Mouse (Mus musculus): ENCODE results near the gene Gprasp1. TPM values are rescaled to one million over a fixed set of nuclear protein-coding genes. Genes with fewer than 3 reads are reported as not detected.
A peak's percentile ranks its signal among the peaks of the same experiment; 100 is the strongest.
"Not testable (repeated sequence)": the region's sequence is repeated elsewhere in the genome, so short reads cannot be mapped to it uniquely, and the experiment has no call there.

Gene Gprasp1
- 42.1 and 46.6 TPM in 2 replicates for total RNA-seq (2017)

DNA sequence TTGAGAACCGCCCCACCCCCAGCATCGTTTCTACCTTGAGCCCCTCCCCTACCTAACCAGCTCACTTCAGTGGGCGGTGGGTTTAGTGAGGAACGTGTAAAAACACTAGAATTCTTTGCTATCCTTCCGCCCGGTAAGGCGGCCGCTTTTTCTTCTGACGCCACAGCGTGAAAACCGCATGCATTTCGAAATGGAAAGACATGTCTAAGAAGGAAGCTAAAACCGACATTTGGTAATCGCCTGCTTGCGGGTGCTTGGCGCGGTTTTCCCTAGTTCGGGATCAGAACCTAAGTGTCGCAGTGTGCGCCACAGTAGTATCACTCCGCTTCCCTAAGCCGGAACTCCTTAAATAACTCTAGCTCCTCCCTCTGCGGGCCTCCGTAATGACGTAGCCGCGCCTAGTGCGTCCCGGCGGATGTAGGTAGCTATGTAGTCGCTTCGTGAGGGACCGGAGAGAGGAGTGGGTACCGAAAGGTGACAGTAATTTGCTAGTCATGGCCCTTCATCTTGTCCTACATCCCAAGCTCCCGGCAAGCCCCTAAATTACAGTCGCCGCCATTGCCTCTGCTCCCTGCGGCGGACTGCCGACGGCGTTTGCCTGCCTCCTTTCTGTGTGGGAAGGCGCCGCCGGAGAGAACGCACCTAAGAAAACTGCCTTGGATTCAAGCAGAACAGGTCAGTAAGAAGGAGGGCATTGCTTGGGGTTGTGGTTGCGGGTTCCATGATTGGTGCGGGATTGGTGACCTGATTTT lies at the start of gene Gprasp1, which contains the start of gene Armcx5:
Gene Gprasp1 (plus strand): TSS at position 430 of the 752 bp plus-strand sequence.
Gene Armcx5 (plus strand): TSS at position 430 of the 752 bp plus-strand sequence.
- peak; percentile 99 for ATAC-seq (ENCODE audit: extremely low read depth, insufficient number of reproducible peaks, low FRiP score, poor library complexity, severe bottlenecking)

- ATAC-seq (ENCODE audit: extremely low read depth, insufficient number of reproducible peaks, low FRiP score, poor library complexity, severe bottlenecking) = no peak
Observed at GRCm38 (mm10) chrX:135693633-135694032, 48.9 kb upstream of the Gprasp1 start, which contains the start of gene Tcp11x2. Gene Tcp11x2 (minus strand): TSS chrX:135693790.

DNA sequence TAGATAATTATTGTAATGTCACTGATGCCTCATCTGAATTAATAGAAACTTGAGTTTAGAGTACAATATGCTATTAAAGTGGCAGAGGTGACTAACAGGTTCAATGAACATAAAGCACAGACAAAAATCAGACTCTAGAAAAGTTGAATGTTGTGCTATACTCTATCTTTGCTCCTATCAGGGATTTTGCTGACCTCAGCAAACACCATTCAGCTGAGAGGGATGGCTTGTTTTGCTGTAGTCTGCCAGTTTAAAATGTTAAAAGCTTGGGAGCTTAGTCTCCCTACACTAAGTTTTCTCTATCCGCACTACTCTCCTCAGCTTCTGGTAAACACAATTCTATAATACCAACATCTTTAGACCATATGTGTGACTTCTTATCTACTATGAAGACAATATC lies 39.4 kb upstream of the Gprasp1 start:
- ATAC-seq (ENCODE audit: extremely low read depth, insufficient number of reproducible peaks, low FRiP score, poor library complexity, severe bottlenecking) = no peak

GRCm38 (mm10) chrX:135704349-135704748 lies 38.2 kb upstream of the Gprasp1 start:
- ATAC-seq (ENCODE audit: extremely low read depth, insufficient number of reproducible peaks, low FRiP score, poor library complexity, severe bottlenecking) = no peak

DNA sequence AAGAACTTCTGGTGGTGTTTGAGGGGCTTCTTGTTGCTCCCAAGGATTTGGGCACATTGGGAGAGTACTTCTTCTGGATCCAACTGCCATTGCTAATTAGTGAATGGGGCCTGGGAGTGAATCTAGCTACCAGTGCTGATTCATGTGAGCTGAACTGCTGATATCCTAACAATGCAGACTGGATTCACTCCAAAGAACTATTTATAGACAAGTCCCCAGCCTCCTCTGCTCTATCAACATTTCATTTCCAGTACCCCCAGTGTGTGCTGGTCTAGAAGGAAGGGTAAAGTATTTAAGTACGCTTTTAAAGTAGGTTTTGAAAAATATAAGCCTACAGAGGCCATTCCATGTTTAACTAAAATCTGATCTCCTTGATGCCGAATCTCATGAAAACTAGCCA lies 29.7 kb upstream of the Gprasp1 start:
- ATAC-seq (ENCODE audit: extremely low read depth, insufficient number of reproducible peaks, low FRiP score, poor library complexity, severe bottlenecking) = no peak

GRCm38 (mm10) chrX:135725161-135725560 lies 17.4 kb upstream of the Gprasp1 start, which contains the start of gene Tmsb15a:
Gene Tmsb15a (minus strand): TSS chrX:135725261.
- no peak for ATAC-seq (ENCODE audit: extremely low read depth, insufficient number of reproducible peaks, low FRiP score, poor library complexity, severe bottlenecking)

- peak; percentile 59 for ATAC-seq (ENCODE audit: extremely low read depth, insufficient number of reproducible peaks, low FRiP score, poor library complexity, severe bottlenecking)
Observed at GRCm38 (mm10) chrX:135738730-135739520, 3.6 kb upstream of the Gprasp1 start.

DNA sequence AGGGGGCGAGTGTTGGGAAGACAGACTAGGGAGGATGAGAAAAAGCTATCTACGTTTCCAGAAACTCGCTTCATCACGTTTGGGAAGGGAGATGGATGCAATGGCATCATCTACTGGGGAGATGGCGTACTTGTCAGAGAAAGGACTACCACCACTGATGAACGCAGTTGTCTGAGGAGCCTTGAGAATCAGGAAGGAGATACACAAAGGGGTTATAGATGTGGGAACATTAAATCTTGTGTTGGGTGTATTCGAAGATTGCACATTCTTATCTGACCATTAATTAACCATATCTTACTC lies 473 bp downstream of the Gprasp1 start:
- ATAC-seq (ENCODE audit: extremely low read depth, insufficient number of reproducible peaks, low FRiP score, poor library complexity, severe bottlenecking) = no peak

DNA sequence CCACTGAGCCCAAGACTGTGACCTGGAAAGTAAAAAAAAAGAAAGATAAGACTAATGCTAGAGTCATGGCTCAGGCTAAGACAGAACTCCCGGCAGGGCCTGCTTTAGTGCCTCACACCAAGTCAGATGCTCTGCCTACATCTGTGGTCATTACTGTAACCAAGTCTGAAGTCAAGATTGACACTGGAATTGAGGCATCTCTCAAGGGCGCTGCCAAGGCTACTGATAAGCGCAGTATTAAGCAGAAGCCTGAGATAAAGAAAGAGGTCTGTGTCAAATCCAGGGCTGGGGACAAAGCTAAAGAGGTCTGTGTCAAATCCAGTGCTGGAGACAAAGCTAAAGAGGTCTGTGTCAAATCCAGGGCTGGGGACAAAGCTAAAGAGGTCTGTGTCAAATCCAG lies 2.8 kb downstream of the Gprasp1 start:
- not testable (repeated sequence) for ATAC-seq (ENCODE audit: extremely low read depth, insufficient number of reproducible peaks, low FRiP score, poor library complexity, severe bottlenecking)

DNA sequence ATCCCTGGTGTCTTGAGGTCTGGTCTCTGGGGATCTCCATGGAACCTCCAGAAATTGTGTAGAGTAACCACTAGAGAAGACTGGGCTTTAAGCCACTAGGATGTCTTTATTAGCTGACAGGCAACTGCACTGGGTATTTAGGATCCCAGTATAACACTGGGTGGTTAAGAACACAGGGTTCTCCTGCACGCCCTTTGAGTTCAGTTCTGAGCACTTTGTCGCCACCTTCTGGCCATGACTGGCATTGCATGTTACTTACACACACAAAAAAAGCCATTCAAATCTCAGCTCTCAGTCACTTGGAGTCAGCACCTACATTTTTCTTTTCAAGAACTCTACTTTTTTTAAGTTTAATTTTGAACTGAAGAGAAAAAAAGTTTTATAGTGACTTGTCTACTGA lies 10.3 kb downstream of the Gprasp1 start:
- ATAC-seq (ENCODE audit: extremely low read depth, insufficient number of reproducible peaks, low FRiP score, poor library complexity, severe bottlenecking) = peak; percentile 80

GRCm38 (mm10) chrX:135761707-135762106 lies 19.2 kb downstream of the Gprasp1 start:
- no peak for ATAC-seq (ENCODE audit: extremely low read depth, insufficient number of reproducible peaks, low FRiP score, poor library complexity, severe bottlenecking)

DNA sequence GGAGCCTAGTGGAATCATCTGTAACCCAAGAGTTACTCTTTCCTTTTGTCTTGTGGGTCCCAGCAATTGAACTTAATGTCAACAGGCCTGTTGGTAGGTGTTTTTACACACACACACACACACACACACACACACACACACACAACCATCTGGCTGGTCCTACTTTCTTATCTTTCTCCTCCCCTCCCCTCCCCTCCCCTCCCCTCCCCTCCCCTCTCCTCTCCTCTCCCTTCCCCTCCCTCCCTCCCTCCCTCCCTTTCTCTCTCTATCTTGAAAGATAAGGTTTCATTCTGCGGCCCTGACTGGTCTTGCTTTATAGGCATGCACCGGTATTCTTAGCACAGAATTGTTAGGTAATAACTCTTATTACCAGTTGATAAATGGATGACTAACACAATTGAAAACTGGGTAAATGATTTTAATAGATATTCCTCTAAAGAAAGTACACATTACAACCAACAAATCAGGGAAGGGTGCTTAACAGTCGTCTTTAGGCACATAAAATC lies 25.6 kb downstream of the Gprasp1 start:
- ATAC-seq (ENCODE audit: extremely low read depth, insufficient number of reproducible peaks, low FRiP score, poor library complexity, severe bottlenecking) = no peak

GRCm38 (mm10) chrX:135768565-135768964 lies 26.0 kb downstream of the Gprasp1 start:
- no peak for ATAC-seq (ENCODE audit: extremely low read depth, insufficient number of reproducible peaks, low FRiP score, poor library complexity, severe bottlenecking)

- ATAC-seq (ENCODE audit: extremely low read depth, insufficient number of reproducible peaks, low FRiP score, poor library complexity, severe bottlenecking) = no peak
Observed at GRCm38 (mm10) chrX:135791536-135791935, 49.0 kb downstream of the Gprasp1 start.

- no peak for ATAC-seq (ENCODE audit: extremely low read depth, insufficient number of reproducible peaks, low FRiP score, poor library complexity, severe bottlenecking)
Observed at GRCm38 (mm10) chrX:135792326-135792725, 49.8 kb downstream of the Gprasp1 start.

DNA sequence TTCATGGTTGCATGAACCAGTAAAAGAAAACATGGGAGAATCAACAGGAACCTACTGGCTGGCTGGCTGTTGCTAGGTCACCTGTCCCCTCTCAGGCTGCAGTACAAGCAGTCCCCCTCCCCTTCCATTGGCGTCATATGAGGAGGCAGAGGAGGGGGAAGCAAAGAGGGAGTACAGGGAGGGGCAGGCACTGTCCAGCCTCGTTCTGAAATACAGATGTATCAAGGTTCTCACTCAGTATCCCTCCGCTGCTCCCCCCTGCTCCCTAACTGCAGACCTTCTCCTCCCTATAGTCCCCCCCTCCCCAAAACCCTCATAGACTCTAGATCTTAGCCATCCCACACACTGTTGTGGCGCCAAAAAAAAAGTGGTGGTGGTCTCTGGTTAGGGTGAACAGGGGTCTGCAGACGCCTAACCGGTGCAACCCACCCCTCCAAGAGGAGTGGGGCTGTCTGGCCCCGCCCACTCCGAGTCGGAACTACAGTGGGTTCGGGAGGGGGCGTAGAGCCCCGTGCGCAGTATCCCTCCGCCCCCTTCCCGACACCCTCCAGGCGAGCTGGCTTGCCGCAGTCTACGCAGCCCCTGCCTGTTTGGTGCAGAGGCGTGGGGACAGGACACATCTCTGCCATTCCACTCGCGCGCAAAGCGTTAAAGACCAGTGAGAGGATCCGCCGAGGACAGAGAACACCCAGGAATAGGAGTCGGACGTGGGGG lies 53.2 kb downstream of the Gprasp1 start:
- peak; percentile 33; the same call in 1 of the 2 replicates for ATAC-seq (ENCODE audit: extremely low read depth, insufficient number of reproducible peaks, low FRiP score, poor library complexity, severe bottlenecking)

DNA sequence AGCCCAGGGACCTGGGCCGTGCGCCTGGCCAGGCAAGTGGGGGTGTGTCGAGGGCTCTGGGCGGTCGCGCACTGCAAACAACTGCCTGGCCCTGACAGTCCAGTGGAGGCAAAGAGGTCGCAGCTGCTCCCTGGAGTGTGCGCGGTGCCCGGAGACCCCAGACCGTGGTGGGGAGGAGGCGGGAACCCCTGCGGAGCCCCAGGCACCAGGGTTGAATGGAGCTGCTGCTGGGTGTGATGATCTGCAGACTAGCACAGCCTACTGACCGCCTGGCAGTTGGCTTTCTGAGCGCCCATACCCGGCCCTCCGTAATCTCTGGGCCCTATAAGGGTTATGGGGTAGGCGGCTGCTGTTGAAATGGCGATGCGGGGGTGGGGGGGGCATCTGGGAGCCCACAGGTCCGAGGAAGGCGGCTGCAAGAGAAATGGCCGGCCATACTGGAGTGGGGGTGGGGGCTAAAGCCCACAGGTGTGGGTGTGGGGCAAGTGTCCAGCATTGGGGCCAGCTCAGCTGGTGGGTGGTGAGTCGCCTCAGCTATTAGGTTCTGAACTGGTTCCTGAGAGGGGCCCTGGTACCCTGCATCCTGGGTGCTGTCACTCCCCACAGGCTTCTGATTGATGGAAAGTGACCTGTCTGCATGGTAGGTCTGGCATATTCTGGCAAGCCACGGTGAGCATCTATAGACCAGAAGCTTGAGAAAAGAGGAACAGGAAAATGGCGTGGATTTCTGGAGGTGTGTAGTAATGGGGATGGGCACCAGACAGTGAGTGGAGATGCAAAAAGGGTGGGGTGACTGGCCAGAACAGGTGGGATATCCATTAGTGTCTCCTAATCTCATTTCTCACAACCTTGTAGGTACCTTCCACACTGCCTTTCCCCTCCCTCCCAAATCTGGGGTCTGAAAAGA lies 54.0 kb downstream of the Gprasp1 start:
- ATAC-seq (ENCODE audit: extremely low read depth, insufficient number of reproducible peaks, low FRiP score, poor library complexity, severe bottlenecking) = not testable (repeated sequence)

DNA sequence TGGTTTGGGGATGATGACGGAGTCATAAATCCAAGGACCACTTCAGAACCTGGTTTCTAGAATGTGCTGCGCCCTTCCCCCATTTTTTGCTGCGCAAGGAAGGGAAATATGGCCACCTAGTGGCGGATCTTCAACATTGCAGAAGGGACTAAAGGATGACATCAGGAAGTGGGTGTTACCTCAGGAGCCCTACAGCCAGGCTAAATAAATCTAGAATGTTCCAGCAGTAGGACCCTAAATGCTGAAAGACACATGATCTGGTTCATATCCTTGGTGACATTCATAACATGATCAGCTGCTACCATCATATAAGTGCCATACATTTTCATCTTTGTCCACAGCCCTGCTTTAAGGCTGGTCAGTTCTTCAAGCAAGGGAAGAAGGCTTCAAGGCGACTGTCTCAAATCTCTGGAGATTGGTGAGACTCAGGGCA lies 54.7 kb downstream of the Gprasp1 start, which contains the start of gene Bhlhb9:
Gene Bhlhb9 (plus strand): TSS at position 383 of the 433 bp plus-strand sequence.
- ATAC-seq (ENCODE audit: extremely low read depth, insufficient number of reproducible peaks, low FRiP score, poor library complexity, severe bottlenecking) = peak; percentile 82

All from neutrophil, adult 5-6 weeks (primary cell).